In the genomic region with DNA sequence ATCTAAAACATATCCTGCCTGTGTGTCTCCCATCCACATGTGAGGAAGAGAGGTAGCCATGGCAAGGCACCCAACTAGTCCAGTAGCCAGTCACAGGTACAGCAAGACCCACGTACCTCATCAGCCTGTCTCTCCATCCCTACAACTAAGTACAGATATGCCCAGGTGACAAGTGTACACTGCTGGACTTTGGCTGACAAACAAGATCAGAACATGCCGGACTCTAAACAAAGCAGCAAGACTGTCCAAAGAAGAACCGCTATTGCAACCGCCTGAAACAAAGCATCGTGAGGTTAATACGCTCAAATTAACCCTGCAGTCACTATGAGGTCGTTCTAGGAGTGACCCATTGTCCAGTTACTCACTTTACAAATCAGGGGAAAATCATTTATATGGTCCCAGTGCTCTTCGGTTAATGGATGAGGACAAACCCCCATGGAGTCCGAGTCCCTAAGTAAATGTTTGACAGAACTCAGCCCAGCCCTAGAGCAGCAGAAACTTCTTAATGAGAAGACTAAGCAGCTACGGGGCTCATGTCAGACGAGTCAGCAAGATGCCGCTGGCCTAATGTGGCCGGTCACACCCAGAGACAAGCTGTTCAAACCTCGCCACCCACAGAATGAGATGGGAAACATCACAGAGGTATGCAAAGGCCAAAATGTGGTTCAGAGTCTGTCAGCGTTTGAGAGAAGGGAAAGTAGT, we compare ENCODE assay signal across 11 mouse cellular contexts. TPM values are rescaled to one million over a fixed set of nuclear protein-coding genes. Genes with fewer than 3 reads are reported as not detected.
A peak's percentile ranks its signal among the peaks of the same experiment; 100 is the strongest.
DNase-seq lines count a peak whose midpoint lies in the region; ATAC-seq and TF ChIP-seq lines count a peak whose summit lies in the region.
"Had no signal": no experiment of that assay in that cellular context is flagged by ENCODE, and none has a peak within 500 bp of the region (broad histone marks: within the 10 kb centered on the region; RNA-seq: fewer than 3 reads in every experiment).

No protein-coding gene starts in this region.

- no peaks in the 10 kb centered on the region for H3K9me3 ChIP-seq in embryonic facial prominence, embryonic 13.5 days
- H3K9me3 ChIP-seq in embryonic facial prominence, embryonic 10.5 days, result no peaks in the 10 kb centered on the region
- no peaks in the 10 kb centered on the region for H3K9me3 ChIP-seq in midbrain, embryonic 15.5 days
- H3K9me3 ChIP-seq in midbrain, embryonic 16.5 days (replicated peaks; ENCODE audit: control insufficient read depth, low read length, poor library complexity, severe bottlenecking), result no peaks in the 10 kb centered on the region

- DNase-seq in embryonic facial prominence, embryonic 10.5 days (ENCODE audit: low spot score), result no peak
- DNase-seq in kidney, postnatal 14 days, result peak; percentile 78
- no peak for DNase-seq in testis, postnatal 10 days (ENCODE audit: low spot score)
- DNase-seq in left cerebral cortex, postnatal 25 days (ENCODE audit: low spot score in 2 of 2), result no peak
- DNase-seq: forebrain, postnatal 0 days; spleen, adult 18-20 months had no signal

- intact Hi-C loops in left cerebral cortex, postnatal 25 days (cut with DNase I), result no loop called here

- peaks cover 7% of the 10 kb centered on the region; the same call in 1 of the 2 replicates for H3K36me3 ChIP-seq in embryonic facial prominence, embryonic 13.5 days
- no peaks in the 10 kb centered on the region; the same call in 1 of the 2 replicates for H3K36me3 ChIP-seq in embryonic facial prominence, embryonic 10.5 days (replicated peaks)
- no peaks in the 10 kb centered on the region for H3K36me3 ChIP-seq in midbrain, embryonic 15.5 days (replicated peaks)
- no peaks in the 10 kb centered on the region for H3K36me3 ChIP-seq in midbrain, embryonic 16.5 days (ENCODE audit: control insufficient read depth, insufficient read depth, low read length)
- H3K36me3 ChIP-seq: G1E had no signal

- ATAC-seq in embryonic facial prominence, embryonic 13.5 days (ENCODE audit: insufficient number of reproducible peaks, insufficient read depth, low FRiP score, low TSS enrichment, low read depth), result no peak
- no peak for ATAC-seq in midbrain, embryonic 15.5 days (replicated peaks)
- no peak for ATAC-seq in midbrain, embryonic 16.5 days
- ATAC-seq: forebrain, postnatal 0 days had no signal

- TF ChIP-seq POLR2A in olfactory bulb, adult 2 months (IDR thresholded peaks at IDR 0.05; ENCODE audit: insufficient read depth, low read depth, low read length), result no peak

- no peak overlapping the region for H3K27ac ChIP-seq in embryonic facial prominence, embryonic 13.5 days
- H3K27ac ChIP-seq in embryonic facial prominence, embryonic 10.5 days (replicated peaks), result no peak overlapping the region
- H3K27ac ChIP-seq in midbrain, embryonic 15.5 days, result no peak overlapping the region
- H3K27ac ChIP-seq in midbrain, embryonic 16.5 days (ENCODE audit: low read length), result no peak overlapping the region
- H3K27ac ChIP-seq in olfactory bulb, adult 2 months (ENCODE audit: insufficient read depth, low read depth, low read length), result no peak overlapping the region

- H3K4me3 ChIP-seq in embryonic facial prominence, embryonic 13.5 days, result no peak overlapping the region
- no peak overlapping the region for H3K4me3 ChIP-seq in embryonic facial prominence, embryonic 10.5 days
- H3K4me3 ChIP-seq in midbrain, embryonic 15.5 days, result no peak overlapping the region
- no peak overlapping the region for H3K4me3 ChIP-seq in midbrain, embryonic 16.5 days (ENCODE audit: low read depth, low read length)
- H3K4me3 ChIP-seq in olfactory bulb, adult 2 months (ENCODE audit: insufficient read depth, low read depth, low read length), result 0 out of 2 replicates have a peak overlapping the region, but pooled peaks have one; percentile 2

- 0 out of 2 replicates have a peak overlapping the region, but pooled peaks have one; percentile 17 for H3K9ac ChIP-seq in embryonic facial prominence, embryonic 13.5 days
- no peak overlapping the region for H3K9ac ChIP-seq in midbrain, embryonic 15.5 days
- H3K9ac ChIP-seq in midbrain, embryonic 16.5 days (ENCODE audit: low read depth, low read length), result no peak overlapping the region

- H3K27me3 ChIP-seq in embryonic facial prominence, embryonic 13.5 days, result no peaks in the 10 kb centered on the region
- H3K27me3 ChIP-seq in embryonic facial prominence, embryonic 10.5 days (replicated peaks; ENCODE audit: low read depth, poor library complexity, severe bottlenecking), result peaks cover 18% of the 10 kb centered on the region; the same call in 1 of the 2 replicates
- no peaks in the 10 kb centered on the region for H3K27me3 ChIP-seq in midbrain, embryonic 15.5 days (replicated peaks)
- no peaks in the 10 kb centered on the region for H3K27me3 ChIP-seq in midbrain, embryonic 16.5 days (ENCODE audit: control insufficient read depth, insufficient read depth, low read depth, low read length)

- H3K4me1 ChIP-seq in embryonic facial prominence, embryonic 13.5 days, result peaks cover 29% of the 10 kb centered on the region
- H3K4me1 ChIP-seq in embryonic facial prominence, embryonic 10.5 days, result peaks cover 33% of the 10 kb centered on the region
- H3K4me1 ChIP-seq in midbrain, embryonic 15.5 days, result peaks cover 30% of the 10 kb centered on the region
- H3K4me1 ChIP-seq in midbrain, embryonic 16.5 days (ENCODE audit: control insufficient read depth, insufficient read depth, low read length), result peaks cover 23% of the 10 kb centered on the region
- H3K4me1 ChIP-seq in olfactory bulb, adult 2 months (ENCODE audit: control insufficient read depth, insufficient read depth, low read length), result peaks cover 44% of the 10 kb centered on the region

- no peak overlapping the region for H3K4me2 ChIP-seq in embryonic facial prominence, embryonic 13.5 days
- H3K4me2 ChIP-seq in midbrain, embryonic 15.5 days, result 0 out of 2 replicates have a peak overlapping the region, but pooled peaks have one; percentile 81
- no peak overlapping the region for H3K4me2 ChIP-seq in midbrain, embryonic 16.5 days (ENCODE audit: low read length)

- TF ChIP-seq CTCF in olfactory bulb, adult 2 months (IDR thresholded peaks at IDR 0.05; ENCODE audit: insufficient read depth, low read depth, low read length), result no peak

- 78% methylated on average over 15 of the region's 15 CpGs for WGBS in embryonic facial prominence, embryonic 13.5 days
- WGBS in embryonic facial prominence, embryonic 10.5 days, result 78% methylated on average over 15 of the region's 15 CpGs
- 81% methylated on average over 15 of the region's 15 CpGs for WGBS in midbrain, embryonic 15.5 days
- WGBS in midbrain, embryonic 16.5 days, result 78% methylated on average over 15 of the region's 15 CpGs
- 46% methylated on average over 15 of the region's 15 CpGs for whole genome bisulfite sequencing in olfactory bulb, adult 2 months

RNA-seq across cellular contexts. Expression of gene Agpat3, which starts 2.7 kb away (rescaled TPM):
- 51.9 and 57.5 TPM in 2 replicates for polyA plus RNA-seq in embryonic facial prominence, embryonic 13.5 days (2015; fragmentation: Nextera tagmentation; extraction: Ambion mirVana)
- 32.8 and 39.8 TPM in 2 replicates for polyA plus RNA-seq in embryonic facial prominence, embryonic 10.5 days (2016; fragmentation: Nextera tagmentation; extraction: Ambion mirVana)
- 73.4 and 77.7 TPM in 2 replicates for polyA plus RNA-seq in midbrain, embryonic 15.5 days (2015; fragmentation: Nextera tagmentation; extraction: Ambion mirVana)
- polyA plus RNA-seq in midbrain, embryonic 16.5 days (2015; fragmentation: Nextera tagmentation; extraction: Ambion mirVana), result 61.4 and 66.3 TPM in 2 replicates
- polyA plus RNA-seq in olfactory bulb, adult 2 months (2012; ENCODE audit: insufficient read depth, insufficient read length, low replicate concordance, missing spikeins), result 102 TPM in 1 of 2 replicates, not detected in the other
- 100 to 1,000 TPM; 258 to 277 TPM for total RNA-seq in left cerebral cortex, postnatal 25 days (2021)
